Mouse (Mus musculus) midbrain, embryonic 10.5 days (tissue): ENCODE measurements at regions not wholly inside any gene's neighbourhood (a gene's known extent, or its start where the extent isn't known, plus 50 kb on each side); places are given as distances from the start of the nearest gene placed in this dataset.

Experiments used
- DNase-seq: peaks from one replicate; pipeline ENCODE4 v3.0.0-alpha.2; 2017; ENCODE audit warnings: low spot score
- H3K27ac ChIP-seq: fragments of 300-500 bp; sonication (generic); replicated peaks from 2 replicates; pipeline ENCODE4 v1.5.1; 2016; ENCODE audit warnings: mild to moderate bottlenecking
- H3K27me3 ChIP-seq: fragments of 300-500 bp; sonication (generic); 2 replicates; pipeline ENCODE4 v1.6.1; 2016; ENCODE audit warnings: low read depth, mild to moderate bottlenecking; ENCODE audit not compliant: poor library complexity, severe bottlenecking
- H3K36me3 ChIP-seq: fragments of 300-500 bp; sonication (generic); 2 replicates; pipeline ENCODE4 v1.6.1; 2016; ENCODE audit warnings: mild to moderate bottlenecking, moderate library complexity
- H3K4me1 ChIP-seq: fragments of 300-500 bp; sonication (generic); 2 replicates; pipeline ENCODE4 v1.6.1; 2016
- H3K4me3 ChIP-seq: fragments of 300-500 bp; sonication (generic); 2 replicates; pipeline ENCODE4 v1.5.1; 2016; ENCODE audit warnings: mild to moderate bottlenecking, moderate library complexity
- H3K9me3 ChIP-seq: fragments of 300-500 bp; sonication (generic); replicated peaks from 2 replicates; pipeline ENCODE4 v1.6.1; 2016; ENCODE audit warnings: mild to moderate bottlenecking
- WGBS: fragments of 180-500 bp; shearing (Covaris S2); methylation state at CpG from one replicate; pipeline ENCODE4 v1.1.7; 2016; 5-methylcytosine and 5-hydroxymethylcytosine counted together

- 90% methylated on average over 11 of the region's 11 CpGs for WGBS
- H3K27me3 ChIP-seq, result no peaks in the 10 kb centered on the region
Observed at GRCm38 (mm10) chr2:179238166-179238565, 204.1 kb upstream of the Cdh4 start.

GRCm38 (mm10) chr2:179260892-179261291 lies 181.3 kb upstream of the Cdh4 start:
- no peak for DNase-seq
- WGBS, result 80% methylated on average over 2 of the region's 2 CpGs
- Histone ChIP-seq H3K36me3 (no peaks in the 10 kb centered on the region), H3K27ac (no peak overlapping the region), H3K9me3 (no peaks in the 10 kb centered on the region), H3K27me3 (no peaks in the 10 kb centered on the region), H3K4me1 (no peaks in the 10 kb centered on the region), H3K4me3 (no peak overlapping the region)

More at GRCm38 (mm10) chr2:179238166-179238565, 204.1 kb upstream of the Cdh4 start:
- Histone ChIP-seq H3K27ac (no peak overlapping the region), H3K9me3 (no peaks in the 10 kb centered on the region), H3K36me3 (no peaks in the 10 kb centered on the region), H3K4me1 (peaks cover 8% of the 10 kb centered on the region; the same call in 1 of the 2 replicates), H3K4me3 (no peak overlapping the region)
- no peak for DNase-seq

GRCm38 (mm10) chr2:179263888-179264287 lies 178.3 kb upstream of the Cdh4 start:
- no peak overlapping the region for H3K27ac ChIP-seq
- WGBS, result 79% methylated on average over 4 of the region's 4 CpGs
- no peak overlapping the region for H3K4me3 ChIP-seq
- no peaks in the 10 kb centered on the region for H3K4me1 ChIP-seq
- no peaks in the 10 kb centered on the region for H3K27me3 ChIP-seq
- no peak for DNase-seq
- no peaks in the 10 kb centered on the region for H3K9me3 ChIP-seq
- no peaks in the 10 kb centered on the region for H3K36me3 ChIP-seq

GRCm38 (mm10) chr2:179265436-179265835 lies 176.8 kb upstream of the Cdh4 start:
- no peak overlapping the region for H3K27ac ChIP-seq
- H3K27me3 ChIP-seq, result no peaks in the 10 kb centered on the region
- no peak overlapping the region for H3K4me3 ChIP-seq
- no peak for DNase-seq
- H3K36me3 ChIP-seq, result no peaks in the 10 kb centered on the region
- no peaks in the 10 kb centered on the region for H3K4me1 ChIP-seq
- no peaks in the 10 kb centered on the region for H3K9me3 ChIP-seq
- 86% methylated on average over 5 of the region's 5 CpGs for WGBS

GRCm38 (mm10) chr2:179277204-179277886 lies 164.9 kb upstream of the Cdh4 start:
- H3K9me3 ChIP-seq, result no peaks in the 10 kb centered on the region
- 94% methylated on average over 15 of the region's 15 CpGs for WGBS
- DNase-seq, result no peak

GRCm38 (mm10) chr2:179277887-179278282 lies 164.3 kb upstream of the Cdh4 start:
- 88% methylated on average over 4 of the region's 4 CpGs for WGBS
- Histone ChIP-seq H3K4me1 (no peaks in the 10 kb centered on the region), H3K36me3 (no peaks in the 10 kb centered on the region), H3K4me3 (no peak overlapping the region), H3K9me3 (no peaks in the 10 kb centered on the region), H3K27me3 (no peaks in the 10 kb centered on the region), H3K27ac (no peak overlapping the region)
- DNase-seq, result no peak

More at GRCm38 (mm10) chr2:179277204-179277886, 164.9 kb upstream of the Cdh4 start:
- no peaks in the 10 kb centered on the region for H3K36me3 ChIP-seq
- no peak overlapping the region for H3K27ac ChIP-seq
- no peaks in the 10 kb centered on the region for H3K27me3 ChIP-seq
- no peaks in the 10 kb centered on the region; the same call in 1 of the 2 replicates for H3K4me1 ChIP-seq
- H3K4me3 ChIP-seq, result no peak overlapping the region

- Histone ChIP-seq H3K4me1 (no peaks in the 10 kb centered on the region), H3K27me3 (no peaks in the 10 kb centered on the region), H3K36me3 (no peaks in the 10 kb centered on the region), H3K4me3 (no peak overlapping the region), H3K27ac (no peak overlapping the region), H3K9me3 (no peaks in the 10 kb centered on the region)
- no peak for DNase-seq
- 89% methylated on average over 6 of the region's 6 CpGs for WGBS
Observed at GRCm38 (mm10) chr2:179282276-179282675, 160.0 kb upstream of the Cdh4 start.

GRCm38 (mm10) chr2:179290394-179290793 lies 151.8 kb upstream of the Cdh4 start:
- H3K4me3 ChIP-seq, result no peak overlapping the region
- H3K4me1 ChIP-seq, result peaks cover 45% of the 10 kb centered on the region
- peaks cover 11% of the 10 kb centered on the region for H3K27me3 ChIP-seq
- DNase-seq, result no peak
- H3K27ac ChIP-seq, result 0 out of 2 replicates have a peak overlapping the region, but pooled peaks have one; percentile 14
- no peaks in the 10 kb centered on the region for H3K9me3 ChIP-seq
- no peaks in the 10 kb centered on the region for H3K36me3 ChIP-seq
- WGBS, result 62% methylated on average over 5 of the region's 5 CpGs

GRCm38 (mm10) chr2:179291046-179291563 lies 151.1 kb upstream of the Cdh4 start:
- peaks cover 18% of the 10 kb centered on the region for H3K27me3 ChIP-seq
- DNase-seq, result no peak
- H3K36me3 ChIP-seq, result no peaks in the 10 kb centered on the region
- H3K9me3 ChIP-seq, result no peaks in the 10 kb centered on the region
- H3K4me1 ChIP-seq, result peaks cover 52% of the 10 kb centered on the region
- 0 out of 2 replicates have a peak overlapping the region, but pooled peaks have one; percentile 14 for H3K27ac ChIP-seq
- WGBS, result 96% methylated on average over 1 of the region's 1 CpGs
- H3K4me3 ChIP-seq, result no peak overlapping the region

- no peak overlapping the region for H3K4me3 ChIP-seq
- 93% methylated on average over 8 of the region's 8 CpGs for WGBS
- H3K27me3 ChIP-seq, result peaks cover 19% of the 10 kb centered on the region
- H3K36me3 ChIP-seq, result no peaks in the 10 kb centered on the region
- no peak for DNase-seq
- peak overlapping the region; percentile 70 for H3K27ac ChIP-seq
- peaks cover 60% of the 10 kb centered on the region for H3K4me1 ChIP-seq
- no peaks in the 10 kb centered on the region for H3K9me3 ChIP-seq
Observed at GRCm38 (mm10) chr2:179291958-179292357, 150.3 kb upstream of the Cdh4 start.

- Histone ChIP-seq H3K9me3 (no peaks in the 10 kb centered on the region), H3K27me3 (peaks cover 19% of the 10 kb centered on the region), H3K4me1 (peaks cover 66% of the 10 kb centered on the region), H3K4me3 (no peak overlapping the region), H3K36me3 (no peaks in the 10 kb centered on the region), H3K27ac (peak overlapping the region; percentile 70)
- 50% methylated on average over 4 of the region's 4 CpGs for WGBS
- DNase-seq, result peak; percentile 49
Observed at GRCm38 (mm10) chr2:179292566-179292965, 149.7 kb upstream of the Cdh4 start.

- Histone ChIP-seq H3K9me3 (no peaks in the 10 kb centered on the region), H3K27me3 (peaks cover 19% of the 10 kb centered on the region), H3K4me3 (no peak overlapping the region), H3K27ac (peak overlapping the region; percentile 70), H3K36me3 (no peaks in the 10 kb centered on the region), H3K4me1 (peaks cover 68% of the 10 kb centered on the region)
- DNase-seq, result no peak
- whole genome bisulfite sequencing, result 64% methylated on average over 8 of the region's 8 CpGs
Observed at GRCm38 (mm10) chr2:179293114-179293513, 149.1 kb upstream of the Cdh4 start.

GRCm38 (mm10) chr2:179297057-179297456 lies 145.2 kb upstream of the Cdh4 start:
- Histone ChIP-seq H3K4me3 (no peak overlapping the region), H3K9me3 (no peaks in the 10 kb centered on the region), H3K27me3 (peaks cover 28% of the 10 kb centered on the region), H3K27ac (peak overlapping the region; percentile 76), H3K4me1 (peaks cover 48% of the 10 kb centered on the region), H3K36me3 (no peaks in the 10 kb centered on the region)
- WGBS, result 23% methylated on average over 9 of the region's 9 CpGs
- DNase-seq, result peak; percentile 70
